Mouse (Mus musculus): Measurements from ENCODE around the gene Gm19684.
"Not testable (repeated sequence)": the region's sequence is repeated elsewhere in the genome, so short reads cannot be mapped to it uniquely, and the experiment has no call there.

Gene Gm19684

DNA sequence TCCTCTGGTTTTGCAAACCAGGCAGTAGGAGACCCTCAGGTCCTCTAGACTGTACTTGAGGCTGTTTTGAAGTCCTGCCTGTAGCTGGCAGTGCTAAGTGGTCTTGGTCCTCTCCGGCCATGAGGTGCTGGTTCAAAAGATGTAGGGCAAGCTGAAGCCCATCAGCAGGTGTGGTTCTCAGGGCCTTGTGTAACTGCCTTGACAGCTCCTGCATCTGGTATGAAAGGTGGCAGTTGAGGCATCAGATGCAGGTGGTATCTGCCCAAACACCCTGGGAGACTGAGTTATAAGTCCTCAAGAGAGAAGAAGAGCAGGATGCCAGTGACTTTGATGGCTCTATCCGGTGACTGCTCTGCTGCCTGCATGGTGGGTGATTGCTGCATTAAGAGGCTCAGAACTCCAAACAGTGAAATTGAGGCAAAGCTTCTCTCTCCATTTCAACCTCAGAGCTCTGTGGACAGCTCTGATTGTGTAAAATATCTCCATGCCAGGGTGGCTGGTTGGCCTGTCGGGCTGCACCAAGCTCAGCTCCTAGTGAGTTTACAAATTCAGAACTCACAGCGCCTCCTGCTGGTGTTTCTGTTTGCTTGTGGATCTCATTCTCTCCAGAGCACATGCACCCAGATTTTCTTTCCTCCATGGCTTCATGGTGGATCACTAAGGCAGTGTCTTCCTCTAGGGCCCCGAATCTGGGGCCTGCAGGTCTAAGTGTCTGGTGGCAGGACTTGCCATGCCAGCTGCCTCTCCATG is 10.2 kb downstream of the Gm19684 start:
- no peak for DNase-seq (ENCODE audit: low spot score in 2 of 2)

DNA sequence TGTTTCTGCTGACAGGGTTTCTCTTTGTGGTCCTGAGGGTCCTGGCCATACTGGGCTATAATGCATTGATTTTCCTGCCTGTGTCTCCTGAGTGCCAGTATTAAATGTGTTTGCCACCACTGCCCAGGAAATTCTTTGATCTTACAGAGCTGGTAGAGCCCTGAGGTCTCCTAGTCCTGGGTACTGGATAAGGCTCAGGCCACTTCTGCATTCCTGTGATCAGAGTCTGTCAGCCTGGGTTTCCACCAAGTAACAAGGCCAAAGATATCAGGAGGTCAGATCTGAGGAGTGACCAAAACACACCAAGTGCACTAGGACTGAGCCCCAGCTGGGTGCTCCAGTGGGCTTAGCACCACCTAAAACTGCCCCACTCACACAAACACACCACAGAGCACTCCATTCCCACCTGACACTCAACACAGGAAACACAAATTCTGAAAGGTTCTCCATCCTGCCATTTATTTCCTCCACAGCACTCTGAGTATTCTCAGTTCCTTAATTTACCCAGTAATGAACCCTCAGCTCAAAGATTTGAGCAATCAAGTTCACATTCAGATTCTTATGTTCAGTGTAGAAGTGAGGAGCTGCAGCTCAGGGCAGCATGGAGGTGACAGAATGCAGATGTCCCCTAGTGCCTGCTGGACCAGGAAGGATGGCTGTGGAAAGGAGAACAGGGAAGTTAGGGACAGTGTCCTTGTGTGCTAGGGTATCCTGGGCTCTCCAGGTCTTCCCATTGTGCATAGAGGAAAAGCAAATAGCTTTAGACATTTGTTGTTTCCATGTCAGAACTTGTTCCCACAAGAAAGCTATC is 14.1 kb downstream of the Gm19684 start:
- DNase-seq (ENCODE audit: low spot score in 2 of 2) = not testable (repeated sequence)

DNA sequence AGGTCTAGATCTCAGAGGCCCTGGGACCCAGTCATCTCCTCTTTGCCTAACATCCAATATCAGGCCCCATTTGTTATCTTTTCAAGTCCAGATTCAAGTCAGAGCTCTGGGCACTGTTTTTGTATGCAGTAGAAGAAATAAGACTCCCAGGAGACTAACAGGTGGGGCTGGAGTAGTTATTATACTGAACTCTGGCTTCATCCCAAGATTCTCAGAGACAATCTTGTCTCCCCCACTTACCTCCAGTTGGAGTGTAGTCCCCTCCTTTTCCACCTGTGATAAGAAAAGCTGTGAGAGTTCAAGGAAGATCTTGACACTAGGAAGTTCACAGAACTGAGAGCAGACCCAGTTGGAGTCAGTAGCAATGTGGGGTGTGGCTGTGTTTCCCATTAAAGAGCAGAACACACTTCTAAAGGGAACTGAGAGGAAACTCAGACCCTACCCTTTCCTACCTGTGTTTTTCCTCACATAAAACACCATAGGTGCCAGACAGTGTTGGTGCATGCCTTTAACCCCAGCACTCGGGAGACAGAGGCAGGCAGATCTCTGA is 14.9 kb downstream of the Gm19684 start:
- DNase-seq (ENCODE audit: low spot score in 2 of 2) = not testable (repeated sequence)

DNA sequence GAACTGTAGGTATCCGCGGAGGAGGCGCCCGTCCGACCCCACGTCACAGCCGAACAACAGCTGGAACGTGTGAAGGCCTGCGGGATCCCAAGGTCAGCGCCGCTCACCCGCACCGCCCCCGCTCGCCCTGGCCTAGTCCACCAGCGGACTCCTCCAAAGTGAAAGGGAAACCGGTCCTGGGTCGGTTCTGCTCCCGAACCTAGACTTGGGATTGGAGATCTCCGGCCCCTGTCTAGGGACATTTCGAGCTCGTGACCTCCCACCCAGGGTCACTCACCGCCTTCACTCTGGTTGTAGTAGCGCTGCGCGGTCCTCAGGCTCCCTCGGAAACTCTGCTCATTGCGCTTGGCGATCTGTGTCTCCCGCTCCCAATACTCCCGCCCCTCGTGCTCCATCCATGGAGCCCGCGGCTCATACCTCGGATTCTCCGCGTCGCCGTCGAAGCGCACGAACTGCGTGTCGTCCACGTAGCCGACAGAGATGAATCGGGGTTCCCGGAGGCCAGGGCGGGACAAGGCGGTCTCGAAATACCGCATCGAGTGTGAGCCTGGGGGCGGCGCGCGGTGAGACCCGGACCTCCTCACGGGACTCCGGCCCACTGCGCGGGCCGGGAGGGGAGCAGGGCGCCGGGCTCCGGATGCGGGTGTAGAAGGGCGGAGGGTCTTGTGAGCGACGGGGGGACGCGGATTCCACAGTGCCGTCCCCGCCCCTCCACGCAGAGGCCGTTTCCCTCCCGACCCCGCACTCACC is 23.8 kb downstream of the Gm19684 start:
- no peak for DNase-seq (ENCODE audit: low spot score in 2 of 2)

DNA sequence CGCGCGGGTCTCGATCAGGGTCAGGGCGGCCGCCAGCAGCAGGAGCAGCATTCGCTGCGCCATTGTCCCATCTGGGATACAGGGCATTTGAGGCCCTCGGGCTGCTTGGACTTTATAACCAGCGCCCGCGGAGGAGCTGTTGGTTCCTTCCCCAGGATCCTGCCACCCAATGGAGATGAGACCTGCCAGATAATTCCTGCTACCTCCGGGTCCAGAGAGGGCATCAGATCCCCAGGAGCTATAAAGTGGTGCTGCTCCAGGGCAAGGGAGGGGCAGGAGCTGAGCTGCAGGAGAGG is 24.3 kb downstream of the Gm19684 start:
- not testable (repeated sequence) for DNase-seq (ENCODE audit: low spot score in 2 of 2)

DNA sequence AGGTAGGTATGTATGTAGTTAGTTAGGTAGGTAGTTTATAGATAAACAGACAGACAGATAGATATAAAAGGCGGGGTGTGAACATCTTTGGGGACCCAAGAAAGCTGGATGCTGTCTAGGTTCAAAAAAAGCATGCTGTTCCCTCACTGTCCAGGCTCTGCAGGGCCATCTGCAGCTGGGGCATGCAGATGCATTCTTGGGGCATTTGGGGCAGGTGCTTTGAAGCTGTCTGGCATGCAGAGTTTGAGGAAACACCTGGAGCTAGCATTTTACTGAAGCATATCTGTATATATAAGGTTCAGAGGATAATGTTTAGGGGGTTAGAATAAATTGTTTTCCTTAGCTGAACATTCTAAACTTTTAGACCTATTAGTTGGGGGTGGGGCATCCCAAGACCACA is 25.5 kb downstream of the Gm19684 start:
- DNase-seq (ENCODE audit: low spot score in 2 of 2) = not testable (repeated sequence)

DNA sequence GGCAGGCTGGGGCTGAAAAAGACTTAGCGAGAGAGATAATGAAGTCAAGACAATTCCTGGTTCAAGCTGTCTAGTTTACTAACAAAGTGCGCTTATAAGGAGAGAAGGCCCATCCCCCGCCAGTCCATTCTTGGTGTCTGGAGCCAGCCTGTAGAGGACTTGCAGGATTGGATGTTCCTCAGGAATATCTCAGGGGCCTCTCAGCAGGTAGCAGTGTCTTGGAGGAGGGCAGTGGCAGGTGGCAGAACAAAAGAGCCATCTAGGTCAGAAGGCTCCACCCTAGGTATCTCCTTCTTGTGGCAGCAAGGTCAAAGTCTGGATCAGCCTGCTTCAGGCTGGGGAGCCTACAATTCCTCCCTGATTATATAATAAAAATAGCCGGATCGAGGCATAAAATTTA is 27.0 kb downstream of the Gm19684 start:
- DNase-seq (ENCODE audit: low spot score in 2 of 2) = not testable (repeated sequence)

DNA sequence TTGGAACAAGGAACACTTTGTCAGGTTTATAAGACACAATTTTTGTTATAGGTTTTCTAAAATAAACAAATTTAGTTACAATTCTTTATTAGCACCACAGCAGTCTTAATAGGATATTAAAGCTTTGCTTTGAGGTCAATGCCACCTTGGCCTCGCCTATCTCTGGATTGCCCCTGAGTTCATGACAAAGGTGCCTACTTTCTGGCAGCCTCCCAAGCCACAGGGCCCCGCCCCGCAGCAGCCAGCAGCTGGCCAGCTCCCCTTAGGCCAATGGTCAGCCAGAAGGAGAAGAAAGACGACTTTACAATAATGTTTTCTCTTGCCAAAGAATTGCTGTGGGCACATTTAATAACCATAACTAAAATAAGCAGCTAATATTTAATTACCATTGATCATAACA is 29.7 kb downstream of the Gm19684 start:
- DNase-seq (ENCODE audit: low spot score in 2 of 2) = not testable (repeated sequence)

DNA sequence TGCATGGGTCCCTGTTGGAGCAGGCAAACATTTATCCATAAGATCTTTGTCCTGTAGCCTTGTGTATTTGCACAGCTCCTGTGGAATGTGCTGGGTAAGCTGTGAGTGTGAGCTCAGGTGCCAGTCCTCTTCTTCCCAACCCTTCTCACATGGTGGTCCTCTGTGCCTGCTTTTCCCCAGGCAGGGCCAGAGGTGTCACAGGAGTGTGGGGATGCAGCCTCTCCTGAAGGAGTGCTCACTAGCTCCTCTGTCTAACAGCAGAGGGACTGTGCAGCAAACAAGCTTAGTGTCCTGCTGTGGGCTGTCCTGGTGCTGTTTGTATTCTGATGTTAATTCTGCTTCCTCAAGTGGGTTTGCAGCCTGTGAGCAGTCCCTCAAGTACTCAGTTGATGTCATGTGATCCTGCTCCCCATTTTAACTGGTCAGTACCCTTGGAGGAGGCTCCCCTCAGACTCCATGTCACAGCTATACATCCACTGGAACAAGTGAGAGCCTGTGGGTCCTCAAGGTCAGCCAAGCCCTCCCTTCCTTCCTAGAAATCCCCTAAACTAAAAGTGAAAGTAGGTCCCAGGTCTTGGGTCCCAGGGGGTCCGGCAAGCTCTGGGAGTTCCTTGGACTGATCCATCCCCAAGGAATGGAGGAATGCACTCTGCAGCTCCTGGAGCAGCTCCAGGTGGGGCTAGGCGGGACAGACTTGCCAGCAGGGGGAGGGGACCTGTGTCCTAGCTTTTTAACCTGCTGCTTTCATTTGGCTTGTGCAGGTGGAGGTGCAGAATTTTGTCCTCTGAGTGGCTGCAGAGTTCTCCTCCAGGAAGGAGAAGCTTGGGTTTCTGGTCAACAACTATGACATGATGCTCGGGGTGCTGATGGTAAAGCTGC is 33.0 kb downstream of the Gm19684 start:
- DNase-seq (ENCODE audit: low spot score in 2 of 2) = no peak

DNA sequence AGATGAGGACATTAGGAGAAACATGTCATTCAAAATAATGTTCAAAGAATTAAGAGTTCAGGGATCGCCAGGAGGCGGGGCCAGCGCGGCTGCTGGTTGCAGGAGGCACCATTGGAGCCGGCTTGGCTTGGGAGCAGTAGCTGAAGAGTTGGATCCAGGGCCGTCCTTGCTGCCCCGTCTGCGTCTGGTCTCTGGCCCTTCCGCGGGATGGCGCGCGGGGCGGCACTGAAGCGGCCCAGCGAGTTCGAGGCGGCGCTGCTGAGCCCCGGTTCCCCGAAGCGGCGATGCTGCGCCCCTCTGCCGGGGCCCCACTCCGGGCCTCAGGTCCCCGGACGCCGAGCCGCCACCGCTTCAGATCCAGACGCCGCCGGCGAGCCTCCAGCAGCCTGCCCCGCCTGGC is 36.3 kb downstream of the Gm19684 start:
- DNase-seq (ENCODE audit: low spot score in 2 of 2) = not testable (repeated sequence)

DNA sequence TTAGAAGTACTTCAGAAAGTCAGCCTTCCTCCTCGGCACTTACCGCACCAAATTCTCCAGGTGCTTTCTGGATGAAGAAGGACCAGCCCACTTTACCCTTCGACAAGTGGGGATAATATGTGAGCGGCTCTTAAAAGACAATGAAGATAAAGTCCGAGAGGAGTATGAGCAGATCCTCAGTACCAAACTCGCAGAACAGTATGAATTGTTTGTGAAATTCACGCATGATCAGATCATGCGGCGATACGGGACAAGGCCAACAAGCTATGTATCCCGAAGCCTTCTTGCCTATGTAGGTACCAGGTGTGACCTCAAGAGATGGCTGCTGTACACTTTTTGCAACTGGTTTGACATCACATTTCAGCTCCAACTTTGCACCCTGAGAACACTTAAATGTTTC is 36.8 kb downstream of the Gm19684 start:
- not testable (repeated sequence) for DNase-seq (ENCODE audit: low spot score in 2 of 2)

DNA sequence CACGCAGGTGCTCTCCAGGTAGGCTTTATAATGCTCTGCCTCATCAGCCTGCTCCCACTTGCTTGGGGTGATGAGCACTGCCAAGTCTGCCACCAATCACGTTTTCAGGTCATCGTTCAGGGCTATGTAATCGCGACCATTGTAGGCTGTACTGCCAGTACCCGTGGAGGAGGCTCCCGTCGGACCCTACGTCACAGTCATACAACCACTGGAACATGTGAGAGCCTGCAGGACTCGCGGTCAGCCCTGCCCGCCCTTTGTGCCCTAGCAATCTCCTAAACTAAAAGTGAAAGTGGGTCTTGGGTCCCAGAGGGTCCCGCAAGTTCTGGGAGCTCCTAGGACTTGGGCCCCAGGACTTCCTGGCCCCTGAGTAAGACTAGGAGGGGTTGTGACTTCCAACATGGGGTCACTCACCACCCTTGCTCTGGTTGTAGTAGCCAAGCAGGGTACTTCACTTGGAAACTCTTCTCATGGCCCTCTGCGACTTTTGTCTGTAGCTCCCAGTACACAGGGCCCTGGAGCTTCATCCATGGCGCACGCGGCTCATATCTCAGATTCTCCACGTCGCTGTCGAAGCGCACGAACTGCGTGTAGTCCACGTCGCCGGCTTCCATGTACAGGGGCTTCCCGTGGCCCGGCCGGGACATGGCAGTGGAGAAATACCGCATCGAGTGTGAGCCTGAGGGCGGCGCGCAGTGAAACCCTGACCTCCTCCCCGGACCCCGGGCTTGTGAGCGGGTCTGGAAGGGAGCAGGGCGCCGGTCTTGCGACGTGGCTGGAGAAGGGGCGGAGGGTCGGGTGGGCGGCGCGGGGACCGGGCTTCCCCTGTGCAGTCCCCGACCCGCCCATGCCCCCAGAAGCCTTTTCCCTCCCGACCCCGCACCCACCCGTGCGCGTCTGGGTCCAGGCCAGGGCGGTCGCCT is 39.9 kb downstream of the Gm19684 start:
- DNase-seq (ENCODE audit: low spot score in 2 of 2) = no peak

DNA sequence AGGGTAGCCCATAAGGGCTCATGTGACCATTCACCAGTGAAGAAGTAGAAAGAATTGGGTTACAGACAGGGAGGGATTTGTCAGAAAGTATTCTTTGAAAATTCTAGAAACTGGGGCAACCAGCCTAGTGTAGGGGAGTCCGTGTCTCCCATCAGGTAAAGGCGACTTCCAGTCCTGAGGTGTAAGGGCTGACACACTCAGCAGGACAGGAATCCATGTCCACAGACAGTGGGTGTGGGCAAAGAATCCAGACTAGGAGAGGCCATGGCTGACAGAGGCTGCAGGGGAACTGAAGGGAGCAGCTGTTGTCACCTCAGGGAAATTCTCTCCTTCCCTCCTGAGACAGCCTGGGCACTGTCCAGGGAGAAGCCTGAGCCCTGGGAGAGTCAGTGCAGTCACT is 45.4 kb downstream of the Gm19684 start:
- DNase-seq (ENCODE audit: low spot score in 2 of 2) = not testable (repeated sequence)

DNA sequence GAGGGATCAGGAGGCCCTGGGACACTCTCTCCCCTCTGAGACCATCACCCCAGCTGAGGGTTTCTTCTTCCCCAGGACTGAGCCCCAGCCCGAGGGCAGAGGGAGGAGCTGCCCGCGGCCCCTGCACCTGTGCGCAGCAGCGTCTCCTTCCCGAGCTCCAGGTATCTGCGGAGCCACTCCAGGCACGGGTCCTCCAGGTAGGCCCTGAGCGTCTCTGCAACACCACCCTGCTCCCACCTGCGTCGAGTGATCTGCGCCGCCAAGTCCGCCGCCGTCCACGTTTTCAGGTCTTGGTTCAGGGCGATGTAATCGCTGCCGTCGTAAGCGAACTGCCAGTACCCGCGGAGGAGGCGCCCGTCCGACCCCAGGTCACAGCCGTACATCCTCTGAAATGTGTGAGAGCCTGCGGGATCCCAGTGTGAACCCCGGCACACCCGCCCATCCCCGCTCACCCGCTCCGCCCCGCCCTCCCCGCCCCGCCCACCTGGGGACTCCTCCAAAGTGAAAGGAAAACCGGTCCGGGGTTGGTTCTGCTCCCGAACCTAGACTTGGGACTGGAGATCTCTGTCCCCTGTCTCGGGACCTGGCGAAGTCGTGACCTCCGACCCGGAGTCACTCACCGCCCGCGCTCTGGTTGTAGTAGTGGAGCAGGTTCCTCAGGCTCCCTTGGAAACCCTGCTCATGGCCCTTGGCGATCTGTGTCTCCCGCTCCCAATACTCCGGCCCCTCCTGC is 46.0 kb downstream of the Gm19684 start:
- DNase-seq (ENCODE audit: low spot score in 2 of 2) = no peak

DNA sequence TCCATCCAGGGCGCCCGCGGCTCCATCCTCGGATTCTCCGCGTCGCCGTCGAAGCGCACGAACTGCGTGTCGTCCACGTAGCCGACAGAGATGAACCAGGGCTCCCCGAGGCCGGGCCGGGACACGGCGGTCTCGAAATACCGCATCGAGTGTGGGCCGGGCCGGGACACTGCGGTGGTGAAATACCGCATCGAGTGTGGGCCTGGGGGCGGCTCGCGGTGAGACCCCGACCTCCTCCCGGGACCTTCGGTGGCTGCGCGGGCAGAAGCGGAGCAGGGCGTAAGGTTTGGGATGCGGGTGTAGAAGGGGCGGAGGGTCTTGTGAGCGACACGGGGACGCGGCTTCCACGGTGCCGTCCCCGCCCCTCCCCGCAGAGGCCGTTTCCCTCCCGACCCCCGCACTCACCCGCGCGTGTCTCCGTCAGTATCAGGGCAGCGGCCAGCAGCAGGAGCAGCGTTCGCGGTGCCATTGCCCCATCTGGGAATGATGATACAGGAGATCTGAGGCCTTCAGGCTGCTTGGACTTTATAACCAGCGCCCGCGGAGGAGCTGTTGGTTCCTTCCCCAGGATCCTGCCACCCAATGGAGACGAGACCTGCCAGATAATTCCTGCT is 46.7 kb downstream of the Gm19684 start, which contains the start of gene Gm8909:
TSS of gene Gm8909 (minus strand) at position 499 of the 614 bp plus-strand sequence.
- DNase-seq (ENCODE audit: low spot score in 2 of 2) = no peak

DNA sequence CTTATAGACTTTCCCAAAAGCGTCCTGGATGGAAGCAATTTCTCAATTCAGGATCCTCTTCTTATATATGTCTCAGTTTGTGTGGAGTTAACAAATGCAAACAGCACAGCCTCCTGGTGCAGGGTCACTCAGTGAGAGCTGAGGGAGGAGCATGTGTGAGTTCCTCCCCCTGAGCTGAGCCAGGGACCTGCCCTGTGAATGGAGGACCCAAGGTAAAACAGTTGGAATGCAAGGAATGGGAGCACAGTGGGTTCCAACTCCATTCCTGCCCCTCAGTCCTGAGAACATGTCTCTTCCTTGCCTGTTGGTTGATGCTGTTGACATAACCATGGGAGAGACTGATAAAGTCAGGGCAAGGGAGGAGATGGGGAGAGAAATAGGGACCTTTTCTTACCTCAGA is 47.6 kb downstream of the Gm19684 start:
- DNase-seq (ENCODE audit: low spot score in 2 of 2) = not testable (repeated sequence)

DNA sequence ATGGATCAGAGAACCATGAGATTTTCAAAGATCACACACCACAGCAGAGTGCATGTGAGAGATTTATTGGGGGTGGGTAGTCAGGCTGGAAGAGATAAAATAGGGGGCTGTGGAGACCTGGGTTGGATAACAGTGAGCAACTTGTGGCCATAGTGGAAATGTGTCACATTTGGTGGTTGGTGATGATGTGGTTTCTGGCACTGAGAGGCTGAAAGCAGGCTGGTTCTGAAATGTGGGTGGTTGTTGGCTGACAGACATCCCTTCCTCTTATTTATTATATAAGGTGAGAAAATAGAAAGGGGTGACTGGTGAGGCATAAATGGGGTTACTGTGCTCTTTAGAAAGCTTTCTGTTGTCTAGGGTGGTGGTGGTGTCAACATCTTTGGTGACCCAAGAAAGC is 48.3 kb downstream of the Gm19684 start:
- no peak for DNase-seq (ENCODE audit: low spot score in 2 of 2)

DNA sequence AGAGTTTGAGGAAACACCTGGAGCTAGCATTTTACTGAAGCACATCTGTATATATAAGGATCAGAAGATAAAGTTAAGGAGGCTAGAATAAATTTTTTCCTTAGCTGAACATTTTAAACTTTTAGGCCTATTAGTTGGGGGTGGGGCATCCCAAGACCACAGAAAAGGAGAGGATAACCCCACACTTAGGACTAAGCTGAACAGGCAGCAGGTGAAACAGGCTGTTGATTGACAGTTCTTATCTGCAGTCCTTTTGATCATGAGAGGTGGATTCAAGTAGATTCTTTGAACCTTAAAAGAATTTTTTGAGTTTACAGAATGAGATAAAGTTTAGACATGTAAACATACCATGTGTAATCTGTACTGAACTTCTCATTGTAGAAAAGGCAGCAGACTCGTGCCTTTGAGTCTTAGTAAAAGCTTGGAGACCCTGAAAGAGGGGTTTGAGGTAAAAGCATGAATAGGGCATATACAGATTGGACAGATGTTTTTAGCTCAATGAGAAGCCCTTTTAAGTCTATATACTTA is 48.9 kb downstream of the Gm19684 start:
- DNase-seq (ENCODE audit: low spot score in 2 of 2) = no peak

DNA sequence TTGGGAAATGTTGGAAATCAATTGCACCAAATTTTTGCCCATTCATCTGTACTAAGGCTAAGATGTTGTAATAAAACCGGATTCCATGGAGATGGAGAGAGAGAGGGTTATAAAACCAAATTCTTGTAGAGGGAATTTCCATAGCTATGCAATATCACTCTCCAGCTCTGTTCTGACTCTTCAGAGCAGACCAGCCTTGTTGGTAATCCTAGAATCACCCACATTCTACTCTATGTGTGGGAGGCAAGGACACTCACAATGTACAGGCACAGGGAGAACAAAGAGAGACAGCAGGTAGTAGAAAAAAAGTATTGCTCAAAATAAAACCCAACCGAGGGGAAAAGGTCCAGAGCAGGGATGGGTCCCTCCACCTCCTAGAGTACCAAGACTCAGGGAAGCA is 54.7 kb downstream of the Gm19684 start:
- DNase-seq (ENCODE audit: low spot score in 2 of 2) = not testable (repeated sequence)
